Mouse (Mus musculus): ENCODE data around the gene Daglb. TPM values are rescaled to one million over a fixed set of nuclear protein-coding genes. Genes with fewer than 3 reads are reported as not detected.
"Not testable (repeated sequence)": the region's sequence is repeated elsewhere in the genome, so short reads cannot be mapped to it uniquely, and the experiment has no call there.

Daglb gene
- total RNA-seq, 2 experiments from 2014 or later = 14.8 to 18.6 TPM

- DNase-seq (ENCODE audit: low spot score in 2 of 2) = no peak
These were observed 52.6 kb downstream of the Daglb start for GRCm38 (mm10) chr5:143517005-143517404.

GRCm38 (mm10) chr5:143517436-143517835 lies 53.1 kb downstream of the Daglb start:
- no peak for DNase-seq (ENCODE audit: low spot score in 2 of 2)

- peak in 1 of 2 experiments; percentile 32 for DNase-seq (ENCODE audit: low spot score in 2 of 2)
These were observed 53.7 kb downstream of the Daglb start for GRCm38 (mm10) chr5:143518045-143518591.

GRCm38 (mm10) chr5:143520415-143520814 lies 56.0 kb downstream of the Daglb start:
- DNase-seq (ENCODE audit: low spot score in 2 of 2) = no peak

GRCm38 (mm10) chr5:143522882-143523281 lies 58.5 kb downstream of the Daglb start:
- DNase-seq (ENCODE audit: low spot score in 2 of 2) = no peak

GRCm38 (mm10) chr5:143525454-143526225 lies 61.3 kb downstream of the Daglb start:
- DNase-seq (ENCODE audit: low spot score in 2 of 2) = no peak

GRCm38 (mm10) chr5:143526698-143527331 lies 62.4 kb downstream of the Daglb start:
- DNase-seq (ENCODE audit: low spot score in 2 of 2) = peak in 1 of 2 experiments; percentile 30

- DNase-seq (ENCODE audit: low spot score in 2 of 2) = peak; percentile 94 to 97
These were observed 63.3 kb downstream of the Daglb start, which contains the start of gene Rac1 for GRCm38 (mm10) chr5:143527486-143528307. TSS of gene Rac1 (minus strand) at chr5:143528036.

- DNase-seq (ENCODE audit: low spot score in 2 of 2) = no peak
These were observed 63.9 kb downstream of the Daglb start for GRCm38 (mm10) chr5:143528308-143528683.

GRCm38 (mm10) chr5:143530715-143531114 lies 66.3 kb downstream of the Daglb start:
- no peak for DNase-seq (ENCODE audit: low spot score in 2 of 2)

- DNase-seq (ENCODE audit: low spot score in 2 of 2) = no peak
These were observed 70.5 kb downstream of the Daglb start for GRCm38 (mm10) chr5:143534922-143535321.

GRCm38 (mm10) chr5:143537022-143537421 lies 72.6 kb downstream of the Daglb start:
- no peak for DNase-seq (ENCODE audit: low spot score in 2 of 2)

GRCm38 (mm10) chr5:143539111-143539510 lies 74.7 kb downstream of the Daglb start:
- DNase-seq (ENCODE audit: low spot score in 2 of 2) = no peak

- DNase-seq (ENCODE audit: low spot score in 2 of 2) = peak; percentile 81 to 83
These were observed 83.0 kb downstream of the Daglb start for GRCm38 (mm10) chr5:143547384-143547783.

- DNase-seq (ENCODE audit: low spot score in 2 of 2) = no peak
These were observed 83.5 kb downstream of the Daglb start for GRCm38 (mm10) chr5:143547866-143548265.

GRCm38 (mm10) chr5:143548401-143548846 lies 84.0 kb downstream of the Daglb start:
- peak; percentile 97 for DNase-seq (ENCODE audit: low spot score in 2 of 2)

GRCm38 (mm10) chr5:143548922-143549321 lies 84.5 kb downstream of the Daglb start:
- DNase-seq (ENCODE audit: low spot score in 2 of 2) = not testable (repeated sequence)

GRCm38 (mm10) chr5:143552911-143553310 lies 88.5 kb downstream of the Daglb start:
- no peak for DNase-seq (ENCODE audit: low spot score in 2 of 2)

- no peak for DNase-seq (ENCODE audit: low spot score in 2 of 2)
These were observed 90.8 kb downstream of the Daglb start for GRCm38 (mm10) chr5:143555233-143555632.
